Mouse (Mus musculus) hindbrain, postnatal 0 days (tissue): ENCODE data around the gene Hs3st3b1. TPM values are rescaled to one million over a fixed set of nuclear protein-coding genes. Genes with fewer than 3 reads are reported as not detected.

Source experiments
- ATAC-seq: fragments of 200-750 bp; cut with Nextera tagmentation; 2 replicates; pipeline ENCODE4 v1.8.0; 2017; ENCODE audit warnings: mild to moderate bottlenecking, moderate TSS enrichment, moderate library complexity
- DNase-seq: peaks from one replicate; pipeline ENCODE4 v3.0.0-alpha.2; 2015; ENCODE audit warnings: low spot score
- H3K27ac ChIP-seq: fragments of 300-500 bp; sonication (generic); 2 replicates; pipeline ENCODE4 v1.5.1; 2014; ENCODE audit warnings: mild to moderate bottlenecking
- H3K27me3 ChIP-seq: fragments of 300-500 bp; sonication (generic); 2 replicates; pipeline ENCODE4 v1.6.1; 2014; ENCODE audit warnings: low read length, mixed read lengths; ENCODE audit not compliant: insufficient read depth
- H3K36me3 ChIP-seq: fragments of 300-500 bp; sonication (generic); 2 replicates; pipeline ENCODE4 v1.6.1; 2014; ENCODE audit warnings: low read length, mixed read lengths; ENCODE audit not compliant: insufficient read depth
- H3K4me1 ChIP-seq: fragments of 300-500 bp; sonication (generic); 2 replicates; pipeline ENCODE4 v1.6.1; 2014; ENCODE audit warnings: antibody characterized with exemption, low read length, mixed read lengths; ENCODE audit not compliant: insufficient read depth
- H3K4me2 ChIP-seq: fragments of 300-500 bp; sonication (generic); 2 replicates; pipeline ENCODE4 v1.6.1; 2014; ENCODE audit warnings: low read depth, mild to moderate bottlenecking, low read length, moderate library complexity, mixed read lengths
- H3K4me3 ChIP-seq: fragments of 300-500 bp; sonication (generic); 2 replicates; pipeline ENCODE4 v1.5.1; 2014; ENCODE audit warnings: low read length
- H3K9ac ChIP-seq: fragments of 300-500 bp; sonication (generic); replicated peaks from 2 replicates; pipeline ENCODE4 v1.6.1; 2014; ENCODE audit warnings: mild to moderate bottlenecking, low read length, moderate library complexity, mixed read lengths
- H3K9me3 ChIP-seq: fragments of 300-500 bp; sonication (generic); 2 replicates; pipeline ENCODE4 v1.6.1; 2016; ENCODE audit warnings: low read length, mixed read lengths
- CTCF ChIP-seq: IDR thresholded peaks from 2 replicates; pipeline ENCODE4 v1.5.1; 2016; ENCODE audit warnings: antibody characterized with exemption, control low read depth, low read depth
- WGBS: fragments of 180-500 bp; shearing (Covaris S2); extraction: QIAGEN DNeasy Blood & Tissue Kit; methylation state at CpG from one replicate; pipeline ENCODE4 v1.1.7; 2014; 5-methylcytosine and 5-hydroxymethylcytosine counted together
- polyA plus RNA-seq: library from polyadenylated mRNA; unstranded; fragments of >200 nt; fragmentation: Nextera tagmentation; extraction: Ambion mirVana; gene quantifications from 2 replicates; pipeline ENCODE4 v1.2.1, GENCODE M21; 2015
- total RNA-seq: library from RNA; depleted of rRNA; stranded (reverse); fragments of >200 nt; gene quantifications from 2 replicates; pipeline ENCODE4 v1.2.3, GENCODE M21; 2014; rRNA removed

Gene Hs3st3b1
- total RNA-seq (12.4 and 13.3 TPM in 2 replicates), polyA plus RNA-seq (2.6 and 2.8 TPM in 2 replicates)

DNA sequence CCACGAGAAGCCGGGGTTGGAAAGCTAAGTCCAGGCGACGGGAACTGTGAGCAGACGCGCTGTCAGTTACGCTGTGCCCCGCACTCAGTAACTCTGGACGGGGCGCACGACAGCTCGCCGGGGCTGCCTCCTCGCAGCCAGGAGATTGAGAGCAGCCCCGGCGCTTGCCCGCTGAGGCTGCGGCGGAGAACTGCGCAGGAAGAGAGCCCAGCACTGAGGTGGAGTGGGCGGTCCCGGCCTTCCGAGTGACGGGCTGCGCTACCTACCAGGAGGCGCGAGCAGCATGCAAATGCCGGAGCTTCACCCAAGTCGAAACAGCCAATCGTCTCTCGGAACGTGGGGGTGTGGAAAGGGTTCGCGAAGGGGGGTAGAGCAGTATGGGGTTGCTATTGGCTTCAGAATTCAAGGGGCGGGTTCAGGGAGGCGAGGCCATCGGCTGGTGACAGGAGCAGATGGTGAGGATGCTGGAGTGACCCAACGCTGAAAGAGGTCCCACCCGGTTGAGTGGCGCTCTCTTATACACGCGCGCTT, at the start of gene Hs3st3b1:
Hs3st3b1 (minus strand) TSS at position 200 of the 531 bp plus-strand sequence.
- Histone ChIP-seq H3K36me3 (no peaks in the 10 kb centered on the region), H3K27ac (peak within 1 kb of the TSS; percentile 48; the same call in 1 of the 2 replicates), H3K27me3 (peaks cover 55% of the 10 kb centered on the region), H3K4me2 (peak within 1 kb of the TSS; percentile 67), H3K4me3 (peak within 1 kb of the TSS; percentile 48), H3K4me1 (peaks cover 7% of the 10 kb centered on the region), H3K9me3 (no peaks in the 10 kb centered on the region), H3K9ac (peak within 1 kb of the TSS; percentile 41)
- WGBS: under 1% methylated on average over 43 of the region's 43 CpGs
- ATAC-seq (peak; percentile 94), DNase-seq (peak; percentile 94)
- 0 out of 2 replicates have a peak, but pooled peaks have one; percentile 6 for TF ChIP-seq CTCF

DNA sequence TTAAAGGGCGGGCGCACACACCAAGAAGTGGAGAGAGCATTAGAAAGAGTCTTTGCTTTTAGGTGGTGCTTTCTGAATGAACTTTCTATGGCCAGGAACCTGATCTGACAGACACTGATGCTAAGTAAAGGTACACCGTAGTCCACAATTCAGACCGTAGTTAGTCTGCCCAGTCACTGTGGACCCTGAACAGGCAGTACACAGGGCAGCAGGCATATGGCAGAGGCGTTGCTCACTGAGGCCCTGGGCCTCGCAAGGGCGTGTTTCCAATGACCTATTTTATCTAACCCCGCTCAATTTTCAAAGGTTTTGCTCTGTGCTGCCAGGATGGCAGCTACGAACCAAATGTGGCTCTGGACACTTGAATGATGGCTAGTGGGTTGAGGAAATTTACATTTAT, 49.4 kb upstream of the Hs3st3b1 start:
- TF ChIP-seq CTCF: no peak
- no peaks in the 10 kb centered on the region; the same call in 1 of the 2 replicates for H3K36me3 ChIP-seq
- no peak overlapping the region for H3K9ac ChIP-seq
- H3K27me3 ChIP-seq: no peaks in the 10 kb centered on the region
- DNase-seq (no peak), ATAC-seq (no peak)
- no peak overlapping the region for H3K27ac ChIP-seq
- H3K4me1 ChIP-seq: 0 out of 2 replicates have a peak, but pooled peaks cover 3% of the 10 kb centered on the region
- 90% methylated on average over 9 of the region's 9 CpGs for WGBS
- no peak overlapping the region for H3K4me2 ChIP-seq
- no peak overlapping the region for H3K4me3 ChIP-seq
- no peaks in the 10 kb centered on the region for H3K9me3 ChIP-seq

- Histone ChIP-seq H3K27me3 (no peaks in the 10 kb centered on the region), H3K36me3 (no peaks in the 10 kb centered on the region; the same call in 1 of the 2 replicates), H3K4me1 (0 out of 2 replicates have a peak, but pooled peaks cover 3% of the 10 kb centered on the region), H3K4me2 (no peak overlapping the region), H3K9me3 (no peaks in the 10 kb centered on the region), H3K27ac (no peak overlapping the region), H3K4me3 (no peak overlapping the region), H3K9ac (no peak overlapping the region)
- DNase-seq (no peak), ATAC-seq (no peak)
- TF ChIP-seq CTCF: no peak
- WGBS: 89% methylated on average over 6 of the region's 6 CpGs
Observed at GRCm38 (mm10) chr11:63970818-63971217, 48.7 kb upstream of the Hs3st3b1 start.

GRCm38 (mm10) chr11:63969205-63969910, 47.3 kb upstream of the Hs3st3b1 start:
- Histone ChIP-seq H3K9ac (no peak overlapping the region), H3K27ac (no peak overlapping the region; the same call in 1 of the 2 replicates), H3K27me3 (no peaks in the 10 kb centered on the region), H3K4me2 (no peak overlapping the region), H3K4me3 (no peak overlapping the region), H3K9me3 (no peaks in the 10 kb centered on the region), H3K36me3 (no peaks in the 10 kb centered on the region; the same call in 1 of the 2 replicates), H3K4me1 (0 out of 2 replicates have a peak, but pooled peaks cover 3% of the 10 kb centered on the region)
- peak; percentile 39; the same call in 1 of the 2 replicates for ATAC-seq
- 35% methylated on average over 11 of the region's 11 CpGs for WGBS
- DNase-seq: peak; percentile 58
- no peak for TF ChIP-seq CTCF

GRCm38 (mm10) chr11:63968388-63969035, 46.4 kb upstream of the Hs3st3b1 start:
- Histone ChIP-seq H3K36me3 (no peaks in the 10 kb centered on the region; the same call in 1 of the 2 replicates), H3K9ac (no peak overlapping the region), H3K27me3 (no peaks in the 10 kb centered on the region), H3K27ac (no peak overlapping the region; the same call in 1 of the 2 replicates), H3K9me3 (no peaks in the 10 kb centered on the region), H3K4me2 (no peak overlapping the region), H3K4me1 (0 out of 2 replicates have a peak, but pooled peaks cover 3% of the 10 kb centered on the region), H3K4me3 (no peak overlapping the region)
- 50% methylated on average over 3 of the region's 3 CpGs for WGBS
- no peak for TF ChIP-seq CTCF
- DNase-seq (no peak), ATAC-seq (no peak)

DNA sequence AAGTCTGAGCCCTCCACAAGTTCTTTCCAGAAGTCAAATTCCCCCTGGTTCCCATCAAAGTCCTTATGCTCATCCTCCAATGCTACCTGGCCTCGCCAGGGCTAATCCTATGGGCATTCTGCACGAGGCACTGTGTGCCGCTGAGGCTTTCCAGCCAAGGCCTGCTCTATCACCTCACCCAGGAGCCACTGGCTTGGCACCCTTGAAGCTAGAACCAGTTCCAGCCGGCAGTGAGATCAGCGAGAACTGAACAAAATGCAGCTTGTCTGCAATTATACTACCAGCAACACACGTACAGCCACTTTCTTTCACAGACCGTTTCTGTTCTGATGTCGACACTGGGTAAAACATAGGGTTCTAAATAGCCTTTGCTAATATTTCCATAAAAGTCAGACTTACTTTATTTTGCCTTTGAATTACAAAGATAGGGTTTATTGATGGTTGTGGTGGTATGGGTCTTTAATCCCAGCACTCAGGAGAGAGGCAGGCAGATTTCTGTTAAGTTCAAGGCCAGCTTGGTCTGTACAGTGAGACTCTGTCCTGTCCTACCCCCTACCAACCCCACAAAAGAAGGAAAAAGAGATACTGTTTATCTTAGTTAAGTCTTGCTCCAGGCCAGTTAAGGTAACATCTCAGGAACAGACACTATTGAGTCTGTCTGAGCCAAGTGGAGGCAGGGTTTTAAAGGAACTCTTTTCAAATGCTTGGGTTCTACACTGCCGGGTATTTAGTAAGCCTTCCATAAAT, 45.7 kb upstream of the Hs3st3b1 start:
- no peak for TF ChIP-seq CTCF
- ATAC-seq (no peak), DNase-seq (no peak)
- Histone ChIP-seq H3K4me3 (no peak overlapping the region), H3K36me3 (no peaks in the 10 kb centered on the region), H3K27ac (no peak overlapping the region), H3K4me2 (no peak overlapping the region), H3K27me3 (no peaks in the 10 kb centered on the region), H3K9me3 (no peaks in the 10 kb centered on the region), H3K4me1 (0 out of 2 replicates have a peak, but pooled peaks cover 3% of the 10 kb centered on the region), H3K9ac (no peak overlapping the region)
- WGBS: 83% methylated on average over 9 of the region's 9 CpGs
